Mouse (Mus musculus) liver, embryonic 14.5 days (tissue): ENCODE measurements around the gene Agbl4. TPM values are rescaled to one million over a fixed set of nuclear protein-coding genes. Genes with fewer than 3 reads are reported as not detected.

Experiments
- ATAC-seq: fragments of 200-750 bp; cut with Nextera tagmentation; 2 replicates; pipeline ENCODE4 v1.8.0; 2017; ENCODE audit warnings: moderate number of reproducible peaks, mild to moderate bottlenecking, moderate library complexity; ENCODE audit not compliant: insufficient read depth
- DNase-seq, 3 experiments: peaks; one replicate each; pipeline ENCODE4 v3.0.0-alpha.2; 2012 to 2013; ENCODE audit warnings: low read depth in 3 of 3, low spot score in 3 of 3
- H3K27ac ChIP-seq: fragments of 300-500 bp; sonication (generic); 2 replicates; pipeline ENCODE4 v1.5.1; 2014; ENCODE audit warnings: moderate library complexity, mild to moderate bottlenecking, control low read depth, inconsistent platforms
- H3K27me3 ChIP-seq: fragments of 300-500 bp; sonication (generic); 2 replicates; pipeline ENCODE4 v1.6.1; 2014; ENCODE audit warnings: mild to moderate bottlenecking, low read length, moderate library complexity; ENCODE audit not compliant: control insufficient read depth, insufficient read depth
- H3K36me3 ChIP-seq: fragments of 300-500 bp; sonication (generic); replicated peaks from 2 replicates; pipeline ENCODE4 v1.6.1; 2014; ENCODE audit warnings: low read depth; ENCODE audit not compliant: control insufficient read depth, insufficient read depth
- H3K4me1 ChIP-seq, 2 experiments: fragments of 200-500 bp in 1 of 2; fragments of 300-500 bp in 1 of 2; sonication (generic) in 1 of 2; replicated peaks; 2 replicates each; pipeline ENCODE4 v1.6.1; 2012 to 2014; ENCODE audit warnings: antibody characterized with exemption in 1 of 2, inconsistent platforms in 1 of 2, low read length in 1 of 2; ENCODE audit not compliant: control insufficient read depth in 2 of 2, insufficient read depth in 2 of 2
- H3K4me2 ChIP-seq: fragments of 300-500 bp; sonication (generic); 2 replicates; pipeline ENCODE4 v1.6.1; 2014; ENCODE audit warnings: low read depth, mild to moderate bottlenecking, control low read depth, moderate library complexity
- H3K4me3 ChIP-seq, 2 experiments: fragments of 200-500 bp in 1 of 2; fragments of 300-500 bp in 1 of 2; sonication (generic) in 1 of 2; 2 replicates each; pipeline ENCODE4 v1.5.1; 2012 to 2014; ENCODE audit warnings: low read depth in 2 of 2, low read length in 2 of 2, mild to moderate bottlenecking in 2 of 2, control low read depth in 1 of 2, inconsistent platforms in 1 of 2, moderate library complexity in 1 of 2; ENCODE audit not compliant: insufficient read depth in 1 of 2
- H3K9ac ChIP-seq: fragments of 300-500 bp; sonication (generic); replicated peaks from 2 replicates; pipeline ENCODE4 v1.6.1; 2014; ENCODE audit warnings: mild to moderate bottlenecking, control low read depth, moderate library complexity
- H3K9me3 ChIP-seq: fragments of 300-500 bp; sonication (generic); 2 replicates; pipeline ENCODE4 v1.6.1; 2016; ENCODE audit warnings: low read length, mixed read lengths; ENCODE audit not compliant: control insufficient read depth
- CTCF ChIP-seq: IDR thresholded peaks from 2 replicates; pipeline ENCODE4 v1.5.1; 2016; ENCODE audit warnings: antibody characterized with exemption, low read depth, control low read depth
- EP300 ChIP-seq: IDR thresholded peaks from 2 replicates; pipeline ENCODE4 v1.6.1; 2016; ENCODE audit warnings: antibody characterized with exemption, low read depth
- WGBS: fragments of 180-500 bp; shearing (Covaris S2); extraction: QIAGEN DNeasy Blood & Tissue Kit; methylation state at CpG from one replicate; pipeline ENCODE4 v1.1.7; 2014; ENCODE audit not compliant: insufficient replicate concordance; 5-methylcytosine and 5-hydroxymethylcytosine counted together
- polyA plus RNA-seq, 2 experiments: library from polyadenylated mRNA; depleted of rRNA in 1 of 2; stranded (reverse) in 1 of 2; unstranded in 1 of 2; fragments of >200 nt; fragmentation: Nextera tagmentation in 1 of 2; extraction: Ambion mirVana in 1 of 2; gene quantifications; 2 replicates each; pipeline versions ENCODE4 v1.2.1 to v1.2.3; 2012 to 2014

Gene Agbl4
- polyA plus RNA-seq, 2 experiments, result not detected

- no peak overlapping the region for H3K4me2 ChIP-seq
- no peak overlapping the region for H3K4me3 ChIP-seq
- H3K9ac ChIP-seq, result no peak overlapping the region
Observed at GRCm38 (mm10) chr4:111416126-111416525, 1018.7 kb downstream of the Agbl4 start.

GRCm38 (mm10) chr4:111416551-111416950 lies 1019.1 kb downstream of the Agbl4 start:
- DNase-seq (no peak), ATAC-seq (no peak)
- WGBS, result 52% methylated on average over 3 of the region's 3 CpGs
- no peaks in the 10 kb centered on the region for H3K36me3 ChIP-seq
- no peak overlapping the region for H3K9ac ChIP-seq
- no peak overlapping the region for H3K27ac ChIP-seq
- H3K4me3 ChIP-seq, result no peak overlapping the region
- no peak overlapping the region for H3K4me2 ChIP-seq
- H3K9me3 ChIP-seq, result no peaks in the 10 kb centered on the region
- TF ChIP-seq CTCF (no peak), EP300 (no peak)
- H3K4me1 ChIP-seq, result no peaks in the 10 kb centered on the region
- peaks cover 19% of the 10 kb centered on the region for H3K27me3 ChIP-seq

More at GRCm38 (mm10) chr4:111416126-111416525, 1018.7 kb downstream of the Agbl4 start:
- Histone ChIP-seq H3K27ac (no peak overlapping the region), H3K9me3 (no peaks in the 10 kb centered on the region), H3K36me3 (no peaks in the 10 kb centered on the region), H3K4me1 (no peaks in the 10 kb centered on the region), H3K27me3 (peaks cover 19% of the 10 kb centered on the region)
- 49% methylated on average over 3 of the region's 3 CpGs for WGBS
- TF ChIP-seq CTCF (no peak), EP300 (no peak)
- no peak for ATAC-seq
- no peak for DNase-seq

- no peak for ATAC-seq
- peaks cover 19% of the 10 kb centered on the region for H3K27me3 ChIP-seq
- no peak overlapping the region for H3K4me3 ChIP-seq
- H3K9ac ChIP-seq, result no peak overlapping the region
- TF ChIP-seq CTCF, result no peak
- no peak for TF ChIP-seq EP300
- DNase-seq, result no peak
- no peaks in the 10 kb centered on the region for H3K9me3 ChIP-seq
- WGBS, result 62% methylated on average over 5 of the region's 5 CpGs
- H3K36me3 ChIP-seq, result no peaks in the 10 kb centered on the region
- H3K4me2 ChIP-seq, result no peak overlapping the region
- H3K27ac ChIP-seq, result no peak overlapping the region
- H3K4me1 ChIP-seq, result no peaks in the 10 kb centered on the region
Observed at GRCm38 (mm10) chr4:111417716-111418115, 1020.3 kb downstream of the Agbl4 start.

- no peak overlapping the region for H3K4me2 ChIP-seq
- H3K9ac ChIP-seq, result no peak overlapping the region
- no peaks in the 10 kb centered on the region for H3K9me3 ChIP-seq
- H3K4me3 ChIP-seq, result no peak overlapping the region
- DNase-seq, result no peak
- peaks cover 15% of the 10 kb centered on the region for H3K27me3 ChIP-seq
- H3K36me3 ChIP-seq, result no peaks in the 10 kb centered on the region
- WGBS, result 41% methylated on average over 1 of the region's 1 CpGs
- H3K27ac ChIP-seq, result no peak overlapping the region
- TF ChIP-seq EP300, result no peak
- TF ChIP-seq CTCF, result no peak
- ATAC-seq, result no peak
- H3K4me1 ChIP-seq, result no peaks in the 10 kb centered on the region
Observed at GRCm38 (mm10) chr4:111419476-111419875, 1022.0 kb downstream of the Agbl4 start.

DNA sequence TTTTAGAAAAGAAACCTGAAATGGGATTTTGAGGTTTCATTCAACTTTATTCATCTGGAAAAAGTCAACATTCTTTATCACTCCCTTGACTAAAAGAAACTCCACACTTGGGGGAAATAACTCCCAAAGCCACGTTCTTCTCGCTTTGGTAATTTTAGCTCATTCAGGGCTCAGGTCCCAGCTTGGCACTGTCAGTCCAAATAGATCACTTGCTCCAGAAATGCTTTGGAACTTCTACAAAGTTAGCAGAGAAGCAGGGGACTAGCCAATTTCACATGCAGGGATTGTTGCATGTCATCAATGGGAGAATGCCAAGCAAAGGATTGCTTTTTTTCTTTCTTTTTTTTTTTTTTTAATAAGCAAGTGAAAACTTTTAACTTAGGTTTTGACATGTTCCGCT lies 1022.6 kb downstream of the Agbl4 start:
- no peak overlapping the region for H3K4me3 ChIP-seq
- H3K27ac ChIP-seq, result no peak overlapping the region
- no peaks in the 10 kb centered on the region for H3K36me3 ChIP-seq
- WGBS, result 67% methylated on average over 3 of the region's 3 CpGs
- TF ChIP-seq EP300 (no peak), CTCF (no peak)
- DNase-seq (no peak), ATAC-seq (no peak)
- H3K9me3 ChIP-seq, result no peaks in the 10 kb centered on the region
- H3K4me2 ChIP-seq, result no peak overlapping the region
- no peak overlapping the region for H3K9ac ChIP-seq
- peaks cover 9% of the 10 kb centered on the region for H3K27me3 ChIP-seq
- H3K4me1 ChIP-seq, result no peaks in the 10 kb centered on the region
